Mouse (Mus musculus): ENCODE measurements around the gene Cep128. TPM values are rescaled to one million over a fixed set of nuclear protein-coding genes. Genes with fewer than 3 reads are reported as not detected.
A peak's percentile ranks its signal among the peaks of the same experiment; 100 is the strongest.

Gene Cep128
- polyA plus RNA-seq, 1 experiment from 2014 or later, result 5.2 TPM

DNA sequence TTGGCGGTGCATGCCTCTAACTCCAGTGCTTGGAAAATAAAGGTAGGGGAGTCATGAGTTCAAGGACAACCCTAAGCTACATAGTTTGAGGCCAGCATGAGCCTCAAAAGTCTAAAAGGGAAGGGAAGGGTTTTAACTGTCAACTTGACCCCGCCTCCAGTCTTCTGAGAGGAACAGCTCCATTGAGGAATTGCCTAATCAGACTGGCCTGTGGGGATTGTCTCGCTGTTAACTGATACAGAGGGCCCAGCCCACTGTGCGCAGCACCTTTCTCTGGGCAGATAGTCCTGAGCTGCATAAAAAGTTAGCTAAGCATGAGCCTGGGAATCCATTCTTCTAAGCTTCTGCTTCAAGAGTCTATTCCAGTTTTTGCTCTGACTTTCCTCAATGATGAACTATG, 56.7 kb downstream of the Cep128 start:
- H3K9me3 ChIP-seq (ENCODE audit: control insufficient read depth, low read length), result no peaks in the 10 kb centered on the region
- no peaks in the 10 kb centered on the region for H3K27me3 ChIP-seq (ENCODE audit: control insufficient read depth, insufficient read depth, low read length)
- H3K4me1 ChIP-seq (ENCODE audit: control insufficient read depth, insufficient read depth, low read length), result no peaks in the 10 kb centered on the region
- no peak overlapping the region for H3K9ac ChIP-seq (replicated peaks; ENCODE audit: low read length)
- DNase-seq (no peak), ATAC-seq (ENCODE audit: low FRiP score, low TSS enrichment) (no peak)
- WGBS, result 63% methylated on average over 4 of the region's 4 CpGs
- no peak overlapping the region for H3K27ac ChIP-seq (replicated peaks; ENCODE audit: low read depth, low read length)
- H3K36me3 ChIP-seq (ENCODE audit: control insufficient read depth, insufficient read depth, low read length), result no peaks in the 10 kb centered on the region
- no peak overlapping the region for H3K4me2 ChIP-seq (ENCODE audit: low read length)
- no peak overlapping the region for H3K4me3 ChIP-seq (replicated peaks; ENCODE audit: low read depth, low read length)

DNA sequence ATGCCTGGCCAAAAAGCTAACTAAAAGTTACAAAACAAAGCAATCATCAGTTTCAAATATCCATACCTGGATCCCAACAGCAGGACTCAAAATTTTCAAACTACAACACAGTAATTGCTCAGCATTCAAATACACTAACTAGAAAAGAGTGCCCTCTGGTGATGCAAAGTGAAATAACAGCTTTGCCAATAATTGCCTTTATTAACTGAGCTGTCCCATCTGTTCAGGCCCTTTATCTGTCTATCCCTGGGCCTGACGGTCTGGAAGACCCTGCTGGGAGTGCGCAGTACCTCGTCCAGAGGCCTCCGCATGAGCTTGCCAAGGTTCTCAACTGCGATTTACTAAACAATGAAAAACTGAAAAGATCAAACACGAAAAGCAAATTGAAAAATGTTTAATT, 58.1 kb downstream of the Cep128 start:
- 34% methylated on average over 6 of the region's 6 CpGs for WGBS
- ATAC-seq (ENCODE audit: low FRiP score, low TSS enrichment) (peak; percentile 67; the same call in 1 of the 2 replicates), DNase-seq (peak; percentile 88)
- Histone ChIP-seq H3K9ac (replicated peaks; ENCODE audit: low read length) (no peak overlapping the region), H3K4me1 (ENCODE audit: control insufficient read depth, insufficient read depth, low read length) (no peaks in the 10 kb centered on the region), H3K36me3 (ENCODE audit: control insufficient read depth, insufficient read depth, low read length) (no peaks in the 10 kb centered on the region), H3K27ac (replicated peaks; ENCODE audit: low read depth, low read length) (no peak overlapping the region), H3K27me3 (ENCODE audit: control insufficient read depth, insufficient read depth, low read length) (no peaks in the 10 kb centered on the region), H3K4me3 (replicated peaks; ENCODE audit: low read depth, low read length) (no peak overlapping the region), H3K9me3 (ENCODE audit: control insufficient read depth, low read length) (no peaks in the 10 kb centered on the region), H3K4me2 (ENCODE audit: low read length) (no peak overlapping the region)

DNA sequence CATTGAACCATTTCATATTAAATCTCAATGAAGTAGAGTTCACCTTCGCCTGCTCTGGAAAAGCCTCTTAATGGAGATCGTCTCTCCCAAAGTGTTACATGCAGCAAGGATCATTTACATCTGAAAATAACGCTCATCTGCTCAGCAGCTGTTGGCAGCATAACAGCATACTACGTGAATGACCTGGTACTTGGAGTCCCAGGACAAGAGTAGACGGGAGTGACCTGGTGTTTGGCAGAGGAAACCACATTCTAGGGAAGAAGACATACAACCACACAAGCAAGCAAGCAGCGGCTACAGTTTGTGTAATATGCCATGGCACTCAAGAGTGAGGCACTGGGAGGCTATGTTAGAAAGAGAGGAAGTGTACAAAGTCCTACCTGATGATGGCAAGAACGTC, 69.2 kb downstream of the Cep128 start:
- 90% methylated on average over 7 of the region's 7 CpGs for WGBS
- Histone ChIP-seq H3K36me3 (ENCODE audit: control insufficient read depth, insufficient read depth, low read length) (no peaks in the 10 kb centered on the region), H3K4me1 (ENCODE audit: control insufficient read depth, insufficient read depth, low read length) (no peaks in the 10 kb centered on the region), H3K9ac (replicated peaks; ENCODE audit: low read length) (no peak overlapping the region), H3K9me3 (ENCODE audit: control insufficient read depth, low read length) (no peaks in the 10 kb centered on the region), H3K4me3 (replicated peaks; ENCODE audit: low read depth, low read length) (no peak overlapping the region), H3K27me3 (ENCODE audit: control insufficient read depth, insufficient read depth, low read length) (no peaks in the 10 kb centered on the region), H3K27ac (replicated peaks; ENCODE audit: low read depth, low read length) (no peak overlapping the region), H3K4me2 (ENCODE audit: low read length) (no peak overlapping the region)
- no peak for ATAC-seq (ENCODE audit: low FRiP score, low TSS enrichment)
- DNase-seq, result no peak

DNA sequence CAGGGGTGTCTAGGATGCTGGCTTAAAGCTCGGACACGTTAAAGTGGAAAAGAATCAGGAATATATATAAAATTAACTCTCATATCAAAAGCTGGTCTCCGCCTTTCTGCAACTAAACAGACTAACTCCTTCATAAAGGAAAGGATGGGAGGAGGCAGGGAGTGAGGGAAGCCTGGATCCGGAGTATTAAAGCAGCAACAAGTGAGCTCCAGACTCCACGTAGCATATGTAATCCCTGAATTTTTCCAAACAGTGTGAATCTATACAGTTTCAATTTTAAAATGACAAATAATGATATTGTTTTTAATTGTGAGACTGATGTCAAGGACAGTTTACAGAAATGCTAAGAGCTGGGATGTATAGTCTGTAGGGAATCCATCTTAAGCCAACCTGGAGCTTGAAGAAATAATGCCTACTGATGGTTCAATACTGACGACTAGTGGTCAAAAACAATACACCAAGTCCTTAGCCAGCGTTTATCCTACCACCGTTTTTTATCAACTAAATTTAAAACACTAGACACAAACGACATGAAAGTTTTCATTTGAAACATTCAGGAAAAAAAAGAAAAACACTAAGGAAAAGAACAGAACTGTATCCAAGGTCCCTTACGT, 70.1 kb downstream of the Cep128 start:
- Histone ChIP-seq H3K4me1 (ENCODE audit: control insufficient read depth, insufficient read depth, low read length) (no peaks in the 10 kb centered on the region), H3K9ac (replicated peaks; ENCODE audit: low read length) (no peak overlapping the region), H3K27ac (replicated peaks; ENCODE audit: low read depth, low read length) (no peak overlapping the region), H3K4me3 (replicated peaks; ENCODE audit: low read depth, low read length) (no peak overlapping the region), H3K9me3 (ENCODE audit: control insufficient read depth, low read length) (no peaks in the 10 kb centered on the region), H3K27me3 (ENCODE audit: control insufficient read depth, insufficient read depth, low read length) (no peaks in the 10 kb centered on the region), H3K36me3 (ENCODE audit: control insufficient read depth, insufficient read depth, low read length) (no peaks in the 10 kb centered on the region), H3K4me2 (ENCODE audit: low read length) (no peak overlapping the region)
- DNase-seq (peak; percentile 87), ATAC-seq (ENCODE audit: low FRiP score, low TSS enrichment) (no peak; the same call in 1 of the 2 replicates)
- 58% methylated on average over 10 of the region's 10 CpGs for WGBS

DNA sequence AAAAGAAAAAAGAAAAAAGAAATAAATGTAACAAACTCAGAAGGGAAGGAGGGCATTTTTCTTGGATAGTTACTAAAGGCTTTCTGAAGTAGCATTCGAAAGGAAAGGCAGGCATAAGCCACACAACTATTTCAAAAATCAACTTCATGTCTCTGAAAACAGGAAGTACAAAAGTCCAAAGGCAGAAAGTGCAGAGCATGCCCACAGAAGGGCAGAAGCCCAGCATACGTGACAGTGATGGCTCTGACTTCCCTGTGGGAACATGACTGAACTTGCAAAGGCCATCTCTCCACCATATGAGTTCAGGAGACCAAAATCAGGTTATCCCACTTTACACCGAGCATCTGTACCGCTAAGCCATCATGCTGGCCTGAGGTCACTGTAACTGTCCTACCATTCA, 71.6 kb downstream of the Cep128 start:
- Histone ChIP-seq H3K4me3 (replicated peaks; ENCODE audit: low read depth, low read length) (no peak overlapping the region), H3K27ac (replicated peaks; ENCODE audit: low read depth, low read length) (no peak overlapping the region), H3K9ac (replicated peaks; ENCODE audit: low read length) (no peak overlapping the region), H3K36me3 (ENCODE audit: control insufficient read depth, insufficient read depth, low read length) (no peaks in the 10 kb centered on the region), H3K4me1 (ENCODE audit: control insufficient read depth, insufficient read depth, low read length) (no peaks in the 10 kb centered on the region), H3K27me3 (ENCODE audit: control insufficient read depth, insufficient read depth, low read length) (no peaks in the 10 kb centered on the region), H3K4me2 (ENCODE audit: low read length) (no peak overlapping the region), H3K9me3 (ENCODE audit: control insufficient read depth, low read length) (no peaks in the 10 kb centered on the region)
- no peak for DNase-seq
- no peak for ATAC-seq (ENCODE audit: low FRiP score, low TSS enrichment)
- 94% methylated on average over 4 of the region's 4 CpGs for WGBS

DNA sequence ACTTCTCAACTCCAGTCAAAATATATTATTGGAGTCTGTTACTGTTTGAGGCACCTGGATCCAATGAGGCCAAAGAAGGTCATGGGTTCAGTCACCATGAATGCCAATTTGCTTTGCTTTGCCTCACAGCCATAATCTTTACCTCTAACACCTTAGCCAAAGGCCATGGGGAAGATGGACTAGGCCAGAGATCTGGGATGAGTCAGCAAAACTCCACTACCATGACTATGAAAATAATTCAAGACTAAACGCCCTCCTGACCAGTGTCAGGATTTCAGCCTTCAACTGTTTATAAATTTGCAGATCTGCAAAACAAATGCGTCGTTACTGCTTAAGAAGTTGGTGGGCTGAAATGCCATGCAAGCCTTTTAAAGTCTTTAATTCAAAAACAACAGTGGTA, 76.5 kb downstream of the Cep128 start:
- Histone ChIP-seq H3K9me3 (ENCODE audit: control insufficient read depth, low read length) (no peaks in the 10 kb centered on the region), H3K27me3 (ENCODE audit: control insufficient read depth, insufficient read depth, low read length) (no peaks in the 10 kb centered on the region), H3K36me3 (ENCODE audit: control insufficient read depth, insufficient read depth, low read length) (no peaks in the 10 kb centered on the region), H3K9ac (replicated peaks; ENCODE audit: low read length) (no peak overlapping the region), H3K27ac (replicated peaks; ENCODE audit: low read depth, low read length) (no peak overlapping the region), H3K4me2 (ENCODE audit: low read length) (no peak overlapping the region), H3K4me1 (ENCODE audit: control insufficient read depth, insufficient read depth, low read length) (no peaks in the 10 kb centered on the region), H3K4me3 (replicated peaks; ENCODE audit: low read depth, low read length) (no peak overlapping the region)
- ATAC-seq (ENCODE audit: low FRiP score, low TSS enrichment), result no peak
- no peak for DNase-seq
- 93% methylated on average over 3 of the region's 3 CpGs for WGBS

DNA sequence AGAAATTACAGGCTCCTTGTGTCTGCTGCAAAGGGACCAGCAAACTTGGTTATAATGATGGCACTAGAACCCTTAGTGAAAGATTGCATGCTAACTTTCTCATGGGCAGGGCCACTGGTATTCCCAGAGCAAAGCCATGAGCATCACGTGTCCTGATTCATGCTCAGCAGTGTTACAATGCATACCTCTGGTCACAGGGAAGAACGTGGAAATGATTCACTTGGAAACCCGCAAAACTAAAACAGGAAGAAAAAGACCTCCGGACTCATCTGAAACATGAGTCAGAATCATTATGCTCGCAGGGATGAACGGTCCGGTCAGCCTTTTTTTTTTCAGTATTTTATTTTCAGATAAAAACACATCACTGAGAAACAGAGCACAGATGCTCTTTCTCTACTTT, 78.4 kb downstream of the Cep128 start:
- WGBS, result 92% methylated on average over 7 of the region's 7 CpGs
- Histone ChIP-seq H3K27me3 (ENCODE audit: control insufficient read depth, insufficient read depth, low read length) (no peaks in the 10 kb centered on the region), H3K4me2 (ENCODE audit: low read length) (no peak overlapping the region), H3K9me3 (ENCODE audit: control insufficient read depth, low read length) (no peaks in the 10 kb centered on the region), H3K4me1 (ENCODE audit: control insufficient read depth, insufficient read depth, low read length) (no peaks in the 10 kb centered on the region), H3K36me3 (ENCODE audit: control insufficient read depth, insufficient read depth, low read length) (no peaks in the 10 kb centered on the region), H3K27ac (replicated peaks; ENCODE audit: low read depth, low read length) (no peak overlapping the region), H3K9ac (replicated peaks; ENCODE audit: low read length) (no peak overlapping the region), H3K4me3 (replicated peaks; ENCODE audit: low read depth, low read length) (no peak overlapping the region)
- ATAC-seq (ENCODE audit: low FRiP score, low TSS enrichment) (no peak), DNase-seq (no peak)

DNA sequence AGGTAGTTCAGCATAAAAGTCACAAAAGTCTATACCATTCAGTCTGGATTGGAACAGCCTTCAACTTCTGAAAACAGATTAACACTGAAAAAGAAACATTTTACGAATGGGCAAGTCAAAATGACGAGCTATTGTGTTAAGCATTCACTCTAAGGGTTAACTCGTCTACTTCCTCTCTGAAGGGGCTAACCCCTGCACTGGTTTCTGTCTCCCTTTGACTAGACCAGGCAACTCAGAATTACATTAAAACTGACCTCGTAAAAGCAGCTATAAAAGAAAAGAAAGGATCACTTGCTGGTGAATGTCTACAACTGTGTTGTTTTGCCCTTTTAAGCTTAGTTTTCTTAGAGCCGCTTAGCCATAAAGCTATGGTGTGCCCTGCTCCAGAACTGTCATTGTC, 79.2 kb downstream of the Cep128 start:
- Histone ChIP-seq H3K4me1 (ENCODE audit: control insufficient read depth, insufficient read depth, low read length) (no peaks in the 10 kb centered on the region), H3K27ac (replicated peaks; ENCODE audit: low read depth, low read length) (no peak overlapping the region), H3K36me3 (ENCODE audit: control insufficient read depth, insufficient read depth, low read length) (no peaks in the 10 kb centered on the region), H3K4me2 (ENCODE audit: low read length) (no peak overlapping the region), H3K4me3 (replicated peaks; ENCODE audit: low read depth, low read length) (no peak overlapping the region), H3K9ac (replicated peaks; ENCODE audit: low read length) (no peak overlapping the region), H3K9me3 (ENCODE audit: control insufficient read depth, low read length) (no peaks in the 10 kb centered on the region), H3K27me3 (ENCODE audit: control insufficient read depth, insufficient read depth, low read length) (no peaks in the 10 kb centered on the region)
- DNase-seq (no peak), ATAC-seq (ENCODE audit: low FRiP score, low TSS enrichment) (no peak)
- 75% methylated on average over 5 of the region's 5 CpGs for WGBS

DNA sequence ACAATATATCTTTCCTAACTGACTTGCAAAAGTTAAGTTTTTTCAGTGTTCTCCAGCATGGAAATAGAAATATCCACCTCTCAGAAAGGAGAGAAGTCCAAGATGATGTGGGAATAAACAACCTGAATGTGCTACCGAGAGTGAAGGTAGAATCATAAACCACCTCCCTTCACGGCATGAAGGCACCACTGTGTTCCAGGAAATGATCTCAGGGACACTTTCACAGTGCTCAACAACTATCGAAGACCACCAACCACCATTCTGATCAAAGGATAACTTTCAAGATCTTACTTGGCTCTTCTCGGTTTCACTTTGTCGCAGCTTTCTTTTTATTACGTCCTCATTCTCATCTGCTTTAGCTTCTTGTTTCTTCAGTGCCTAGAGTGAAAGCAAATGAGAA, 85.5 kb downstream of the Cep128 start:
- Histone ChIP-seq H3K9ac (replicated peaks; ENCODE audit: low read length) (no peak overlapping the region), H3K4me1 (ENCODE audit: control insufficient read depth, insufficient read depth, low read length) (no peaks in the 10 kb centered on the region), H3K9me3 (ENCODE audit: control insufficient read depth, low read length) (no peaks in the 10 kb centered on the region), H3K27me3 (ENCODE audit: control insufficient read depth, insufficient read depth, low read length) (no peaks in the 10 kb centered on the region), H3K36me3 (ENCODE audit: control insufficient read depth, insufficient read depth, low read length) (no peaks in the 10 kb centered on the region), H3K27ac (replicated peaks; ENCODE audit: low read depth, low read length) (no peak overlapping the region), H3K4me3 (replicated peaks; ENCODE audit: low read depth, low read length) (no peak overlapping the region), H3K4me2 (ENCODE audit: low read length) (no peak overlapping the region)
- WGBS, result over 99% methylated on average over 6 of the region's 6 CpGs
- DNase-seq, result no peak
- ATAC-seq (ENCODE audit: low FRiP score, low TSS enrichment), result no peak
